Comparison of ENCODE assay signal across 10 mouse cellular contexts in genomic region chr8:108692669-108693665, GRCm38 (mm10).
DNase-seq lines count a peak whose midpoint lies in the region; ATAC-seq and TF ChIP-seq lines count a peak whose summit lies in the region.
"Had no signal": no experiment of that assay in that cellular context is flagged by ENCODE, and none has a peak within 500 bp of the region (broad histone marks: within the 10 kb centered on the region; RNA-seq: fewer than 3 reads in every experiment).

No protein-coding gene starts in this region.

- no peak for ATAC-seq in liver, embryonic 11.5 days (replicated peaks; ENCODE audit: low FRiP score)
- no peak for ATAC-seq in hindbrain, postnatal 0 days
- ATAC-seq in midbrain, embryonic 16.5 days: peak; percentile 9; the same call in 1 of the 2 replicates

- H3K27ac ChIP-seq in liver, embryonic 11.5 days (ENCODE audit: low read depth, low read length): no peak overlapping the region
- H3K27ac ChIP-seq in hindbrain, postnatal 0 days: 0 out of 2 replicates have a peak overlapping the region, but pooled peaks have one; percentile 69
- H3K27ac ChIP-seq in midbrain, embryonic 16.5 days (ENCODE audit: low read length): peak overlapping the region; percentile 88

- DNase-seq in adrenal gland, postnatal 14 days: peak; percentile 35
- DNase-seq in adrenal gland, adult 2 months: no peak
- DNase-seq in liver, embryonic 11.5 days (ENCODE audit: low spot score): no peak
- DNase-seq in liver: no peak
- no peak for DNase-seq in hindbrain, postnatal 0 days (ENCODE audit: low spot score)
- no peak for DNase-seq in left cerebral cortex, adult 18-20 months (ENCODE audit: low spot score in 2 of 2)
- DNase-seq in left cerebral cortex, postnatal 4 days: no peak
- DNase-seq: lung, adult 2 months; thymus, postnatal 4 days had no signal

- no peak for TF ChIP-seq CTCF in hindbrain, postnatal 0 days (IDR thresholded peaks at IDR 0.05; ENCODE audit: low read depth)

- peaks cover 21% of the 10 kb centered on the region for H3K4me1 ChIP-seq in liver, embryonic 11.5 days (replicated peaks; ENCODE audit: control insufficient read depth, insufficient read depth, low read length)
- no peaks in the 10 kb centered on the region for H3K4me1 ChIP-seq in hindbrain, postnatal 0 days (ENCODE audit: insufficient read depth, low read length)
- peaks cover 43% of the 10 kb centered on the region for H3K4me1 ChIP-seq in midbrain, embryonic 16.5 days (ENCODE audit: control insufficient read depth, insufficient read depth, low read length)

- intact Hi-C loops in left cerebral cortex, postnatal 4 days (cut with DNase I): no loop called here

- H3K4me2 ChIP-seq in liver, embryonic 11.5 days: peak overlapping the region; percentile 58
- H3K4me2 ChIP-seq in hindbrain, postnatal 0 days (ENCODE audit: low read depth, low read length): no peak overlapping the region
- H3K4me2 ChIP-seq in midbrain, embryonic 16.5 days (ENCODE audit: low read length): peak overlapping the region; percentile 55

- H3K36me3 ChIP-seq in liver, embryonic 11.5 days (ENCODE audit: control insufficient read depth, insufficient read depth, low read length): no peaks in the 10 kb centered on the region
- no peaks in the 10 kb centered on the region for H3K36me3 ChIP-seq in hindbrain, postnatal 0 days (ENCODE audit: insufficient read depth, low read length)
- no peaks in the 10 kb centered on the region for H3K36me3 ChIP-seq in midbrain, embryonic 16.5 days (ENCODE audit: control insufficient read depth, insufficient read depth, low read length)

- peaks cover 48% of the 10 kb centered on the region for H3K27me3 ChIP-seq in liver, embryonic 11.5 days (replicated peaks; ENCODE audit: control insufficient read depth, insufficient read depth, low read length)
- peaks cover 43% of the 10 kb centered on the region for H3K27me3 ChIP-seq in hindbrain, postnatal 0 days (ENCODE audit: insufficient read depth, low read length)
- peaks cover 5% of the 10 kb centered on the region; the same call in 1 of the 2 replicates for H3K27me3 ChIP-seq in midbrain, embryonic 16.5 days (ENCODE audit: control insufficient read depth, insufficient read depth, low read depth, low read length)

- no peak overlapping the region for H3K9ac ChIP-seq in liver, embryonic 11.5 days (ENCODE audit: low read depth, low read length)
- no peak overlapping the region for H3K9ac ChIP-seq in hindbrain, postnatal 0 days (replicated peaks; ENCODE audit: low read length)
- peak overlapping the region; percentile 52; the same call in 1 of the 2 replicates for H3K9ac ChIP-seq in midbrain, embryonic 16.5 days (ENCODE audit: low read depth, low read length)

- 0 out of 2 replicates have a peak overlapping the region, but pooled peaks have one; percentile 16 for H3K4me3 ChIP-seq in liver, embryonic 11.5 days (ENCODE audit: low read depth, low read length)
- no peak overlapping the region for H3K4me3 ChIP-seq in hindbrain, postnatal 0 days (ENCODE audit: low read length)
- no peak overlapping the region for H3K4me3 ChIP-seq in midbrain, embryonic 16.5 days (ENCODE audit: low read depth, low read length)

- H3K9me3 ChIP-seq in liver, embryonic 11.5 days (ENCODE audit: control insufficient read depth, low read length): no peaks in the 10 kb centered on the region
- H3K9me3 ChIP-seq in hindbrain, postnatal 0 days (ENCODE audit: low read length): no peaks in the 10 kb centered on the region
- no peaks in the 10 kb centered on the region for H3K9me3 ChIP-seq in midbrain, embryonic 16.5 days (replicated peaks; ENCODE audit: control insufficient read depth, low read length, poor library complexity, severe bottlenecking)

- 73% methylated on average over 6 of the region's 6 CpGs for WGBS in liver, embryonic 11.5 days
- 65% methylated on average over 6 of the region's 6 CpGs for WGBS in hindbrain, postnatal 0 days
- 49% methylated on average over 6 of the region's 6 CpGs for WGBS in midbrain, embryonic 16.5 days
